Mouse (Mus musculus): ENCODE measurements around the gene Cpeb1. TPM values are rescaled to one million over a fixed set of nuclear protein-coding genes. Genes with fewer than 3 reads are reported as not detected.

The Cpeb1 gene
- total RNA-seq, 2 experiments from 2014 or later: not detected

GRCm38 (mm10) chr7:81372337-81372920, 82.8 kb downstream of the Cpeb1 start:
- ATAC-seq (replicated peaks; ENCODE audit: low FRiP score, poor library complexity, severe bottlenecking): no peak

- ATAC-seq (replicated peaks; ENCODE audit: low FRiP score, poor library complexity, severe bottlenecking): no peak
These were observed 83.5 kb downstream of the Cpeb1 start for GRCm38 (mm10) chr7:81371811-81372210.

GRCm38 (mm10) chr7:81369724-81370123, 85.5 kb downstream of the Cpeb1 start:
- ATAC-seq (replicated peaks; ENCODE audit: low FRiP score, poor library complexity, severe bottlenecking): no peak

- no peak for ATAC-seq (replicated peaks; ENCODE audit: low FRiP score, poor library complexity, severe bottlenecking)
These were observed 87.3 kb downstream of the Cpeb1 start for GRCm38 (mm10) chr7:81367946-81368345.

- no peak for ATAC-seq (replicated peaks; ENCODE audit: low FRiP score, poor library complexity, severe bottlenecking)
These were observed 98.3 kb downstream of the Cpeb1 start for GRCm38 (mm10) chr7:81356975-81357374.

- no peak for ATAC-seq (replicated peaks; ENCODE audit: low FRiP score, poor library complexity, severe bottlenecking)
These were observed 98.9 kb downstream of the Cpeb1 start for GRCm38 (mm10) chr7:81356360-81356759.

- no peak for ATAC-seq (replicated peaks; ENCODE audit: low FRiP score, poor library complexity, severe bottlenecking)
These were observed 99.5 kb downstream of the Cpeb1 start for GRCm38 (mm10) chr7:81355746-81356145.

GRCm38 (mm10) chr7:81351826-81352225, 103.4 kb downstream of the Cpeb1 start:
- ATAC-seq (replicated peaks; ENCODE audit: low FRiP score, poor library complexity, severe bottlenecking): no peak

GRCm38 (mm10) chr7:81348206-81348605, 107.1 kb downstream of the Cpeb1 start:
- ATAC-seq (replicated peaks; ENCODE audit: low FRiP score, poor library complexity, severe bottlenecking): no peak

- peak; percentile 20; the same call in 1 of the 2 replicates for ATAC-seq (replicated peaks; ENCODE audit: low FRiP score, poor library complexity, severe bottlenecking)
These were observed 109.7 kb downstream of the Cpeb1 start for GRCm38 (mm10) chr7:81345447-81346170.

GRCm38 (mm10) chr7:81344544-81345446, 110.5 kb downstream of the Cpeb1 start, which contains the start of gene Rps17:
TSS of gene Rps17 (minus strand) at chr7:81345254.
- ATAC-seq (replicated peaks; ENCODE audit: low FRiP score, poor library complexity, severe bottlenecking): peak; percentile 88

GRCm38 (mm10) chr7:81343831-81344230, 111.4 kb downstream of the Cpeb1 start:
- ATAC-seq (replicated peaks; ENCODE audit: low FRiP score, poor library complexity, severe bottlenecking): peak; percentile 37; the same call in 1 of the 2 replicates

- ATAC-seq (replicated peaks; ENCODE audit: low FRiP score, poor library complexity, severe bottlenecking): no peak
These were observed 111.9 kb downstream of the Cpeb1 start for GRCm38 (mm10) chr7:81343316-81343715.

GRCm38 (mm10) chr7:81342356-81343094, 112.7 kb downstream of the Cpeb1 start:
- ATAC-seq (replicated peaks; ENCODE audit: low FRiP score, poor library complexity, severe bottlenecking): no peak

- no peak for ATAC-seq (replicated peaks; ENCODE audit: low FRiP score, poor library complexity, severe bottlenecking)
These were observed 113.7 kb downstream of the Cpeb1 start for GRCm38 (mm10) chr7:81341563-81341962.

GRCm38 (mm10) chr7:81339783-81340182, 115.5 kb downstream of the Cpeb1 start:
- ATAC-seq (replicated peaks; ENCODE audit: low FRiP score, poor library complexity, severe bottlenecking): no peak

- ATAC-seq (replicated peaks; ENCODE audit: low FRiP score, poor library complexity, severe bottlenecking): no peak
These were observed 116.8 kb downstream of the Cpeb1 start for GRCm38 (mm10) chr7:81338522-81338873.

GRCm38 (mm10) chr7:81337785-81338521, 117.3 kb downstream of the Cpeb1 start:
- ATAC-seq (replicated peaks; ENCODE audit: low FRiP score, poor library complexity, severe bottlenecking): no peak

GRCm38 (mm10) chr7:81336432-81336786, 118.9 kb downstream of the Cpeb1 start:
- ATAC-seq (replicated peaks; ENCODE audit: low FRiP score, poor library complexity, severe bottlenecking): no peak
